In genomic region chr1:85735463-85736123, GRCm38 (mm10) we compare ENCODE assay signal across 8 mouse cellular contexts. TPM values are rescaled to one million over a fixed set of nuclear protein-coding genes. Genes with fewer than 3 reads are reported as not detected.
DNase-seq lines count a peak whose midpoint lies in the region; ATAC-seq and TF ChIP-seq lines count a peak whose summit lies in the region.

No protein-coding gene starts in this region.

- H3K27ac ChIP-seq in stomach, embryonic 15.5 days, result no peak overlapping the region
- no peak overlapping the region for H3K27ac ChIP-seq in stomach, postnatal 0 days (replicated peaks)
- no peak overlapping the region for H3K27ac ChIP-seq in lung, postnatal 0 days (ENCODE audit: low read length)

- H3K9me3 ChIP-seq in stomach, embryonic 15.5 days, result no peaks in the 10 kb centered on the region
- H3K9me3 ChIP-seq in stomach, postnatal 0 days (ENCODE audit: control insufficient read depth, low read length), result no peaks in the 10 kb centered on the region
- H3K9me3 ChIP-seq in lung, postnatal 0 days (ENCODE audit: low read length), result no peaks in the 10 kb centered on the region

- H3K27me3 ChIP-seq in stomach, embryonic 15.5 days (replicated peaks), result no peaks in the 10 kb centered on the region
- H3K27me3 ChIP-seq in stomach, postnatal 0 days (ENCODE audit: control insufficient read depth, insufficient read depth, low read length), result no peaks in the 10 kb centered on the region
- no peaks in the 10 kb centered on the region for H3K27me3 ChIP-seq in lung, postnatal 0 days (replicated peaks; ENCODE audit: insufficient read depth, low read length)

- no peaks in the 10 kb centered on the region for H3K36me3 ChIP-seq in stomach, embryonic 15.5 days
- H3K36me3 ChIP-seq in stomach, postnatal 0 days (ENCODE audit: control insufficient read depth, insufficient read depth, low read length), result no peaks in the 10 kb centered on the region
- no peaks in the 10 kb centered on the region for H3K36me3 ChIP-seq in lung, postnatal 0 days (ENCODE audit: insufficient read depth, low read length)

- H3K4me3 ChIP-seq in stomach, embryonic 15.5 days (replicated peaks), result peak overlapping the region; percentile 28
- no peak overlapping the region for H3K4me3 ChIP-seq in stomach, postnatal 0 days (ENCODE audit: low read depth, low read length)
- H3K4me3 ChIP-seq in lung, postnatal 0 days (ENCODE audit: low read depth, low read length), result peak overlapping the region; percentile 25; the same call in 1 of the 2 replicates

- ATAC-seq in stomach, embryonic 15.5 days (ENCODE audit: insufficient read depth, low FRiP score, low read depth), result peak; percentile 53; the same call in 1 of the 2 replicates
- ATAC-seq in stomach, postnatal 0 days (ENCODE audit: low FRiP score, low TSS enrichment), result no peak
- ATAC-seq in lung, postnatal 0 days, result peak; percentile 76

- no peak for TF ChIP-seq EP300 in stomach, postnatal 0 days (optimal IDR thresholded peaks at IDR 0.05)
- TF ChIP-seq EP300 in lung, postnatal 0 days (IDR thresholded peaks at IDR 0.05), result no peak

- no peak for DNase-seq in stomach, postnatal 0 days (ENCODE audit: low spot score)
- DNase-seq in gastrocnemius, postnatal 25 days, result peak; percentile 35
- peak; percentile 32 for DNase-seq in kidney, adult 11 months
- peak; percentile 58 for DNase-seq in lung, postnatal 0 days (ENCODE audit: low spot score)
- peak; percentile 76 to 80 for DNase-seq in spleen, postnatal 4 days (ENCODE audit: low spot score in 2 of 2)
- DNase-seq in frontal cortex, postnatal 14 days (ENCODE audit: low spot score in 2 of 2), result no peak
- no peak for DNase-seq in layer of hippocampus, adult 8-10 months (ENCODE audit: low spot score in 2 of 2)

- 60% methylated on average over 13 of the region's 13 CpGs for WGBS in stomach, embryonic 15.5 days
- 65% methylated on average over 13 of the region's 13 CpGs for WGBS in stomach, postnatal 0 days
- WGBS in lung, postnatal 0 days, result 57% methylated on average over 12 of the region's 13 CpGs

- H3K4me2 ChIP-seq in stomach, embryonic 15.5 days, result peak overlapping the region; percentile 49; the same call in 1 of the 2 replicates
- H3K4me2 ChIP-seq in stomach, postnatal 0 days (replicated peaks; ENCODE audit: low read depth), result no peak overlapping the region
- peak overlapping the region; percentile 49 for H3K4me2 ChIP-seq in lung, postnatal 0 days (replicated peaks; ENCODE audit: low read depth, low read length)

- H3K4me1 ChIP-seq in stomach, embryonic 15.5 days, result no peaks in the 10 kb centered on the region
- H3K4me1 ChIP-seq in stomach, postnatal 0 days (replicated peaks; ENCODE audit: control insufficient read depth, insufficient read depth), result no peaks in the 10 kb centered on the region
- H3K4me1 ChIP-seq in lung, postnatal 0 days (ENCODE audit: insufficient read depth, low read depth, low read length), result no peaks in the 10 kb centered on the region

- no peak overlapping the region for H3K9ac ChIP-seq in stomach, embryonic 15.5 days
- H3K9ac ChIP-seq in stomach, postnatal 0 days (ENCODE audit: low read length), result no peak overlapping the region
- H3K9ac ChIP-seq in lung, postnatal 0 days (replicated peaks; ENCODE audit: low read depth), result no peak overlapping the region

- no peak for TF ChIP-seq CTCF in stomach, postnatal 0 days (IDR thresholded peaks at IDR 0.05; ENCODE audit: low read depth)
- no peak for TF ChIP-seq CTCF in lung, postnatal 0 days (IDR thresholded peaks at IDR 0.05)

RNA-seq across cellular contexts. Expression of gene A630001G21Rik, which starts 42.9 kb away (rescaled TPM):
- 1.4 and 1.7 TPM in 2 replicates for polyA plus RNA-seq in stomach, embryonic 15.5 days (2015; fragmentation: Nextera tagmentation; extraction: Ambion mirVana)
- polyA plus RNA-seq in stomach, postnatal 0 days (2015; fragmentation: Nextera tagmentation; extraction: Ambion mirVana), result 0.50 and 0.72 TPM in 2 replicates
- total RNA-seq in gastrocnemius, postnatal 25 days (2021), result under 1 TPM; 0.15 to 0.48 TPM
- 1.5 and 1.8 TPM in 2 replicates for polyA plus RNA-seq in lung, postnatal 0 days (2015; fragmentation: Nextera tagmentation; extraction: Ambion mirVana)
- 1 to 10 TPM in 2 of 4 experiments, under 1 TPM in 1, not detected in 1; 0.21 to 1.8 (median 1.5) TPM for total RNA-seq in layer of hippocampus, adult 8-10 months (2022)

RNA-seq across cellular contexts. Expression of gene Cab39, which starts 57.6 kb away (rescaled TPM):
- polyA plus RNA-seq in stomach, embryonic 15.5 days (2015; fragmentation: Nextera tagmentation; extraction: Ambion mirVana), result 30.6 and 31.4 TPM in 2 replicates
- 29.0 and 33.3 TPM in 2 replicates for polyA plus RNA-seq in stomach, postnatal 0 days (2015; fragmentation: Nextera tagmentation; extraction: Ambion mirVana)
- total RNA-seq in gastrocnemius, postnatal 25 days (2021), result 100 to 1,000 TPM; 142 to 177 TPM
- polyA plus RNA-seq in lung, postnatal 0 days (2015; fragmentation: Nextera tagmentation; extraction: Ambion mirVana), result 37.3 and 37.7 TPM in 2 replicates
- total RNA-seq in layer of hippocampus, adult 8-10 months (2022), result 100 to 1,000 TPM; 128 to 143 (median 137) TPM

Comparison
In these comparisons a context has a peak if more than half of its experiments do, and no peak if none do; other contexts are left out.
1. DNase-seq: peak in gastrocnemius, postnatal 25 days (single experiment), kidney, adult 11 months (single experiment), lung, postnatal 0 days (single experiment) and spleen, postnatal 4 days (2 of 2); none in stomach, postnatal 0 days (single experiment), frontal cortex, postnatal 14 days (0 of 2) and layer of hippocampus, adult 8-10 months (0 of 2).